Mouse (Mus musculus) kidney, embryonic 14.5 days (tissue): ENCODE measurements around the gene Tns1. TPM values are rescaled to one million over a fixed set of nuclear protein-coding genes. Genes with fewer than 3 reads are reported as not detected.

Experiments used
- ATAC-seq: fragments of 200-750 bp; cut with Nextera tagmentation; 2 replicates; pipeline ENCODE4 v1.8.0; 2017; ENCODE audit warnings: moderate number of reproducible peaks, mild to moderate bottlenecking, moderate TSS enrichment, moderate library complexity; ENCODE audit not compliant: low FRiP score, low TSS enrichment
- H3K27ac ChIP-seq: fragments of 300-500 bp; sonication (generic); 2 replicates; pipeline ENCODE4 v1.5.1; 2014; ENCODE audit warnings: low read depth, mild to moderate bottlenecking, low read length, moderate library complexity, mixed read lengths
- H3K27me3 ChIP-seq: fragments of 300-500 bp; sonication (generic); 2 replicates; pipeline ENCODE4 v1.6.1; 2014; ENCODE audit warnings: mild to moderate bottlenecking, low read length; ENCODE audit not compliant: control insufficient read depth, insufficient read depth
- H3K36me3 ChIP-seq: fragments of 300-500 bp; sonication (generic); 2 replicates; pipeline ENCODE4 v1.6.1; 2014; ENCODE audit warnings: low read length, mixed read lengths; ENCODE audit not compliant: control insufficient read depth, insufficient read depth
- H3K4me1 ChIP-seq: fragments of 300-500 bp; sonication (generic); 2 replicates; pipeline ENCODE4 v1.6.1; 2014; ENCODE audit warnings: low read length, mixed read lengths; ENCODE audit not compliant: control insufficient read depth, insufficient read depth
- H3K4me2 ChIP-seq: fragments of 300-500 bp; sonication (generic); replicated peaks from 2 replicates; pipeline ENCODE4 v1.6.1; 2014; ENCODE audit warnings: low read depth, mild to moderate bottlenecking, low read length
- H3K4me3 ChIP-seq: fragments of 300-500 bp; sonication (generic); 2 replicates; pipeline ENCODE4 v1.5.1; 2014; ENCODE audit warnings: mild to moderate bottlenecking, low read length
- H3K9ac ChIP-seq: fragments of 300-500 bp; sonication (generic); 2 replicates; pipeline ENCODE4 v1.6.1; 2014; ENCODE audit warnings: low read depth, mild to moderate bottlenecking, low read length, moderate library complexity
- H3K9me3 ChIP-seq: fragments of 300-500 bp; sonication (generic); 2 replicates; pipeline ENCODE4 v1.6.1; 2016; ENCODE audit warnings: low read length; ENCODE audit not compliant: control insufficient read depth
- WGBS: fragments of 180-500 bp; shearing (Covaris S2); extraction: QIAGEN DNeasy Blood & Tissue Kit; methylation state at CpG from one replicate; pipeline ENCODE4 v1.1.7; 2014; 5-methylcytosine and 5-hydroxymethylcytosine counted together
- polyA plus RNA-seq: library from polyadenylated mRNA; unstranded; fragments of >200 nt; fragmentation: Nextera tagmentation; extraction: Ambion mirVana; gene quantifications from 2 replicates; pipeline ENCODE4 v1.2.1, GENCODE M21; 2014

Gene Tns1
- polyA plus RNA-seq, 1 experiment from 2014 or later = 59.2 TPM

- peaks cover 18% of the 10 kb centered on the region; the same call in 1 of the 2 replicates for H3K36me3 ChIP-seq
Measured at GRCm38 (mm10) chr1:73997341-73997740, 126.9 kb downstream of the Tns1 start.

DNA sequence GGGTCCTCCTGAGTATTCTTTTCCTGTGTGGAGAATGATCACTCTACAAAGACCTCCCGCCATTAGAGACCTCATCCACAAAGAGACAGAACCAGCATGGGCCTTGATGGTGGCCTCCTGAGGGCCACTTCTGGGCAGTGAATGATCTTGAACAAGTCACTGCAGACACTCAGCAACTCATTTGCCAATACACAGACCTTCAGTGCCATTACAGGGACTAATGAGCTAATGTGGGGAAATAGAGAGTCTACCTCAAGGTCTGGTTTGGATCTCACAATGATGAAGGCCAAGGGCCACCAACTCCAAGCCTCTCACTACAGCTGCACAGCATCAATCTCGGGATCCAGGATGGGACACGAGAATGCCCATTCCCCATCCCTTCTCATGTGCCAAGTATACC, 127.6 kb downstream of the Tns1 start:
- Histone ChIP-seq H3K4me1 (peaks cover 33% of the 10 kb centered on the region), H3K9me3 (no peaks in the 10 kb centered on the region), H3K27me3 (no peaks in the 10 kb centered on the region), H3K36me3 (peaks cover 21% of the 10 kb centered on the region; the same call in 1 of the 2 replicates), H3K4me2 (no peak overlapping the region), H3K9ac (no peak overlapping the region), H3K4me3 (no peak overlapping the region), H3K27ac (no peak overlapping the region)
- ATAC-seq = no peak
- 87% methylated on average over 3 of the region's 3 CpGs for WGBS

More at GRCm38 (mm10) chr1:73997341-73997740, 126.9 kb downstream of the Tns1 start:
- H3K4me3 ChIP-seq = no peak overlapping the region
- peaks cover 37% of the 10 kb centered on the region for H3K4me1 ChIP-seq
- no peak for ATAC-seq
- H3K4me2 ChIP-seq = no peak overlapping the region
- H3K27me3 ChIP-seq = no peaks in the 10 kb centered on the region
- WGBS = 92% methylated on average over 6 of the region's 6 CpGs
- no peaks in the 10 kb centered on the region for H3K9me3 ChIP-seq
- H3K9ac ChIP-seq = no peak overlapping the region
- no peak overlapping the region for H3K27ac ChIP-seq

- no peak overlapping the region for H3K4me2 ChIP-seq
Measured at GRCm38 (mm10) chr1:73996209-73996608, 128.0 kb downstream of the Tns1 start.

DNA sequence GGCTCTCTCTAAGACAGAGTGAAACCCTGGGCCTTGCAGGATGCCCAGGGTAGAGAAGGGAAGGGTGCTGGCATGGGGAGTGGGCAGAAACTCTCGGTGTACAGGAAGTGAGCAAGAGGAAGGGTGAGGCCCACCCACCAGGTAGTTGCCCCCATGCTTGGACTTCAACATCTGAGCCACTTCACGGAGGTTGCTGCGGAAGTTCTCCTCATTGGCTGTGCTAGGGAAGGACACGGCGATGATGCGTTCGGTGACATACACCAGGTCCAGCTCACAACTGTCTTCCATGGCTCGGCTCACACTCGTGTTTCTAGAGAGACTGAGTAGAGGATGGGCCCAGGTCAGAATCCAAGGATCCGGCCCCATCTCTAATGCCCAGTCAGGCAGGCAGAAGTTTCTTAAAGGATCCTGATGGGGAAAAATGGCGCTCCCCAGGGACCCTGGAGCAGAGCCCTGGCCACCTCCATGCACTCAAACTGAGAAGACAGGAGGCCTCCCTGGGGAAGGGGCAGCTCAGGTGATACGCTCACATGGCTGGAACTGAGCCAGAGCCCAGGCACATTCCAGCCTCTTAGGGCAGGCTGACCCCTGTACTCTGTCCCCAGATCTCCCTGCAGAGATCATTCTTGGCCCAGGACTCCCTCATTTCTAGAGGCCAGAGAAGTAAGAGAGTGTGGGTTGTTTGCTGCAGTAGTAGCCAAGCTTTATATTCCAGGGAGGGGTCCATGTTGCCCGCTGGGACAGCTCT, 129.0 kb downstream of the Tns1 start:
- Histone ChIP-seq H3K9me3 (no peaks in the 10 kb centered on the region), H3K27me3 (no peaks in the 10 kb centered on the region), H3K9ac (no peak overlapping the region), H3K4me3 (no peak overlapping the region), H3K4me1 (peaks cover 20% of the 10 kb centered on the region), H3K27ac (no peak overlapping the region), H3K4me2 (no peak overlapping the region), H3K36me3 (peaks cover 35% of the 10 kb centered on the region)
- ATAC-seq = no peak
- 89% methylated on average over 13 of the region's 13 CpGs for WGBS

More at GRCm38 (mm10) chr1:73996209-73996608, 128.0 kb downstream of the Tns1 start:
- H3K27me3 ChIP-seq = no peaks in the 10 kb centered on the region
- H3K4me1 ChIP-seq = peaks cover 29% of the 10 kb centered on the region
- H3K9me3 ChIP-seq = no peaks in the 10 kb centered on the region
- no peak for ATAC-seq
- H3K9ac ChIP-seq = no peak overlapping the region
- peaks cover 26% of the 10 kb centered on the region; the same call in 1 of the 2 replicates for H3K36me3 ChIP-seq
- no peak overlapping the region for H3K4me3 ChIP-seq
- 52% methylated on average over 2 of the region's 2 CpGs for WGBS
- H3K27ac ChIP-seq = no peak overlapping the region

GRCm38 (mm10) chr1:73993901-73994426, 130.3 kb downstream of the Tns1 start:
- Histone ChIP-seq H3K36me3 (peaks cover 44% of the 10 kb centered on the region), H3K9ac (no peak overlapping the region)
- WGBS = 67% methylated on average over 7 of the region's 7 CpGs

DNA sequence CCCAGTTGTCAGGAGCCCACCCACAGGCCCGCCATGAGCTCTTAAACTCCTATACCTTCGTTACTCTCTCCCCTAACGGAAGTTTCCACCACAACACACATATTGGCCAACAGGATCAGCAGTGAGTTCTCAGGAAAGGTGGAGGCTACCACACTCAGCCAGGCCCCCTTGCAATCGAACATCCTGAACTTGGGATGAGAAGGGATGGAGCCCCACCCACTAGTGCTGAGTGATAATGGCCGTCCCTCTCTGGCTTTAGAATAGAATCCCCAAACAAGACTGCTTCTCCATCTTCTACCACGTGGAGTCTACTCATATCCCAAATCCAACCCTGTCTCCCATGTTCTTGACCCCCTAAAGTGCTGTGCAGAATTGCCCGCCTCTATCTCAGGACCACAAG, 131.0 kb downstream of the Tns1 start:
- Histone ChIP-seq H3K4me1 (peaks cover 2% of the 10 kb centered on the region; the same call in 1 of the 2 replicates), H3K4me2 (no peak overlapping the region), H3K9me3 (no peaks in the 10 kb centered on the region), H3K36me3 (peaks cover 48% of the 10 kb centered on the region), H3K27ac (no peak overlapping the region), H3K4me3 (no peak overlapping the region), H3K9ac (no peak overlapping the region), H3K27me3 (no peaks in the 10 kb centered on the region)
- no peak for ATAC-seq
- WGBS = 87% methylated on average over 7 of the region's 7 CpGs

More at GRCm38 (mm10) chr1:73993901-73994426, 130.3 kb downstream of the Tns1 start:
- Histone ChIP-seq H3K4me3 (no peak overlapping the region), H3K27ac (no peak overlapping the region), H3K27me3 (no peaks in the 10 kb centered on the region), H3K4me2 (no peak overlapping the region), H3K4me1 (peaks cover 7% of the 10 kb centered on the region), H3K9me3 (no peaks in the 10 kb centered on the region)
- no peak for ATAC-seq

DNA sequence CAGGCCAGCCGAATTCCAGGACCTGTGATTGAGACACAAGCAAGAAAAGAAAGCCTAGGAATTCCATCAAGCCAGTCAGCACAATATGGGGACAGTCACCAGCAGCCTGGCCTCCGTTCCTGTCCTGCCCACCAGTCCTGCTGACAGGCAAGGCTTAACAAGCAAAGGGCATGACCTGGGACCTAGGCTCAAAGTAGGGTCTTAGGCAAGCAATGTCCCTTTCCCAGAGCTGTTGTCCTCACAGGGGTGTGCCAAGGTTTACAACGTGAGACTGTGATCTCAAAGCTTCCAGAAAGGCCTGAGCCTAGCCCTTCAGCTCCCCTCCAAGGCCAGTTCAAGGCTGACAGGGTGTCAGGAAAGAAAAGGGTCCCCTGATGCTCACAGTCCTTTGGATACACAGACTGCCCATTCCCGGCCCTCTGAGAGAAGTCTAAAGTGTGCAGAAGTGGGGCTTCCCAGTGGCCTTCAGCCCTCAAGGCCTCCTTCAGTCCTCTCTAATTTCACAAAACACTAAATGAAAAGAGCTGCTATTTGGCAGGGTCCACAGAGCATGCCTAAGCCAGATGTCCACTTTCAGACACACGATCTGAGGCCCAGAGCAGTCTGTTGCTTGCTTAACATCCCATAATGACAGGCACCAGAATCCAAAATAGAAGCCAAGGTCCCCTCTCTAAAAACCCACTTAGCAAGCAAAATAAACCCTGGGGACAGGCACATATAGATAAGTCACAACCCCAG, 131.9 kb downstream of the Tns1 start:
- no peak for ATAC-seq
- Histone ChIP-seq H3K27ac (no peak overlapping the region), H3K9me3 (no peaks in the 10 kb centered on the region), H3K4me1 (no peaks in the 10 kb centered on the region), H3K27me3 (no peaks in the 10 kb centered on the region), H3K36me3 (peaks cover 48% of the 10 kb centered on the region), H3K4me2 (no peak overlapping the region), H3K4me3 (no peak overlapping the region), H3K9ac (no peak overlapping the region)
- WGBS = 57% methylated on average over 5 of the region's 5 CpGs

DNA sequence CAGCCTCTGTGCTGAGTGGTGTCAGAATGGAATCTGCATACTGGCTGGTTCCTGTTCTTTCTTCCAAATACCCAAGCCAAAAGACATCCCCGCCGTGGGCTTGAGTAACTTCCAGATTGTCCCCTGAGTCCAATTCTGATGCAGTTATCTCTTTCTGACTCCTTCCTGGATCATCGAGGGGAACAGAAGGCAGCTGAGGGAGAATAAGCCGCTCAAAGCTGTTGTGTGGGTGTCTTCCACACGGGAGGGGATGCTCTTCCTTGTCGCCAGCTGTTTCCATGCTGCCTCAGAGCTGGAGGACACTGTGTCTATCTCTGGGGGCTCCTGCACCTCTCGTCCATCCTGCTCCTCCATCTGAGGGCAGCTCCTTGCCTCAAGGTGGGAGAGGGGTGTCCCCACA, 133.0 kb downstream of the Tns1 start:
- Histone ChIP-seq H3K4me1 (no peaks in the 10 kb centered on the region), H3K9ac (no peak overlapping the region), H3K27ac (no peak overlapping the region), H3K4me3 (no peak overlapping the region), H3K27me3 (no peaks in the 10 kb centered on the region), H3K36me3 (peaks cover 44% of the 10 kb centered on the region), H3K4me2 (no peak overlapping the region), H3K9me3 (no peaks in the 10 kb centered on the region)
- WGBS = 80% methylated on average over 7 of the region's 7 CpGs
- ATAC-seq = no peak

- no peak overlapping the region for H3K27ac ChIP-seq
Measured at GRCm38 (mm10) chr1:73990024-73990423, 134.2 kb downstream of the Tns1 start.

More at GRCm38 (mm10) chr1:73990024-73990423, 134.2 kb downstream of the Tns1 start:
- Histone ChIP-seq H3K27me3 (no peaks in the 10 kb centered on the region), H3K4me2 (no peak overlapping the region), H3K9me3 (no peaks in the 10 kb centered on the region), H3K9ac (no peak overlapping the region), H3K4me3 (no peak overlapping the region), H3K36me3 (peaks cover 48% of the 10 kb centered on the region), H3K4me1 (no peaks in the 10 kb centered on the region)
- ATAC-seq = no peak
- WGBS = 85% methylated on average over 3 of the region's 3 CpGs
